Mouse (Mus musculus) common myeloid progenitor, adult 5-6 weeks (primary cell): ENCODE results near the gene Plxnb2. TPM values are rescaled to one million over a fixed set of nuclear protein-coding genes. Genes with fewer than 3 reads are reported as not detected.

Experiments used
- ATAC-seq: replicated peaks from 2 replicates; pipeline ENCODE4 v1.8.0; 2016; ENCODE audit warnings: low read depth, mild to moderate bottlenecking, moderate TSS enrichment, inconsistent platforms; ENCODE audit not compliant: poor library complexity, severe bottlenecking
- total RNA-seq: library from RNA; stranded (forward); fragments of 200-1000, 187-1606 nt; gene quantifications from 2 replicates; pipeline ENCODE4 v1.2.3, GENCODE M21; 2017

Plxnb2 gene
- total RNA-seq: 20.2 and 29.2 TPM in 2 replicates

DNA sequence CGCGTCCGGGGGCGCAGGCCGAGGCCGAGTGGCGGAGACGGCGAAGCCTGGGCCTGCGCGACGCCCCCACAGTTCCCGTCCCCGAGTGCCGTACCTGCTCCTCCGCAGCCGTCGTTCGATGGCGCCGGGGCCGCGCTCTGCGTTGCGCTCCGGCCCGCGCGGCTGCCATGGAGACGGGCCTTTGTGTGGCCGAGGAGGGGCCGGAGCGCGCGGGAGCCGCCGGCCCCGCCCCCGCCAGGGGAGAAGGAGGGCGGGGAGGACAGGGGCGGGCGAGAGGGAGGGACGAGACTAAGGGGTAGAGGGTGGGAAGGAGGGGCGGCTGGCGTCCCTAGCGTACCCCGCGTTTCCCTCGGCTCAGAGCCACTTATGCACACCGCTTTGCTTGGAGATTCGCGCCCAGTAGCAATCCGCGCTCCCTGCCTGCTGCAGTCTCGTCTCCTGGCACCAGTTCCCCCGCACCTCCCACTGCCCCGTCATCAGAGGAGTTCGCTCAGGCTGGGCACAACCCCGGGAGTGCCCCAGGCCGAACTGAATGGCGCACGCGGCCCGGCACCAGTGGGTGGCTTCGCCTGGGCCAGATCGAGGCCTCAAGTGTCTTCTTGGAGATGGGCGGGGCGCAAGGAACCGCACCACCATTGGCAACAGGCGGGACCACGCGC is at the start of gene Plxnb2:
Gene Plxnb2 (minus strand): TSS at position 218 of the 659 bp plus-strand sequence.
- ATAC-seq: peak; percentile 33

DNA sequence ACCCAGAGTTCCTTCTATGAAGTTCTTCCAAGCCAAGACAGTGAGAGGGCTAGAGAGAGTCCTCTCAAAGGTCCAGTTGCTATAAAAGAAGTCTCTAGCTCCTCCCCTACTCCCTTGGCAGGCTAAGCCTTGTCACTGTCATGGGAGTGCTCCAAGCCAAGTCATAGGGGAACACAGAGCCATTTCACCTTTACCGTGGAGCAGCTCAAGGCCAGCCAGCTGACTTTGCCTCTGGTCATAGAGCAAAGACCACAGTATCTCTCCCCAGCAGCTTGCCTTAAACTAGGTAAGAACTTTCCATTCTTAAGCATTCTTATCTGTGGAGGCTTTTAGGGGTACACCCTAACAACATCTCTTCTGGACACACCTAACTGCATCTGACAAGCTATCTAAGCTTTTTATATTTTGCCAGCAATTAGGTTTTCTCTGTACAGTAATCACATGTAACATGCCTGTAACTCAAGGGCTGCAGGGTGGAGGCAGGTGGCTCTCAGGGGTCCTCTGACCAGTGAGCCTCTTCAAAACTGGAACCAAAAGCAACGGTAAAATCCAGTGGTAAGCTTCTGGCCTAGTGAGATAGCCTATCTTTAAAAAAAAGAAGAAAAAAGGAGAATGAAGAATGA is 35.1 kb upstream of the Plxnb2 start:
- ATAC-seq: peak; percentile 51

DNA sequence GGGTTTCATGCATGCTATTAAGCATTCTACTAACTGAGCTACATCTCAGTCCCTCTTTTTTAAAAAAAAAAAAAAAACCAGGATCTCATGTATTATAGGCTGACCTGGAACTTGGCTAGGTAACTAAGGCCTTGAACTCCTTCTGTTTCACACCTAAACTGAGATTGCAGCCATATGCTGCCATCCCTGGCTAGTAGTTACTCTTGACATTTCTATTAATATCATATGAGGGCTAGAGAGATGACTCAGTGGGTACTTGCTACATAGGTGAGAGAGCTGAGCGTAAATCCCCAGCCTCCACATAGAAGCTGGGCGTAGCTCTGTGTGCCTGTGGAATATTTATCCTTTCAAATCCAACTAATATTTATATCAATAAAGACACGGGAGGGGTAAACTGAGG is 34.4 kb upstream of the Plxnb2 start:
- no peak for ATAC-seq

DNA sequence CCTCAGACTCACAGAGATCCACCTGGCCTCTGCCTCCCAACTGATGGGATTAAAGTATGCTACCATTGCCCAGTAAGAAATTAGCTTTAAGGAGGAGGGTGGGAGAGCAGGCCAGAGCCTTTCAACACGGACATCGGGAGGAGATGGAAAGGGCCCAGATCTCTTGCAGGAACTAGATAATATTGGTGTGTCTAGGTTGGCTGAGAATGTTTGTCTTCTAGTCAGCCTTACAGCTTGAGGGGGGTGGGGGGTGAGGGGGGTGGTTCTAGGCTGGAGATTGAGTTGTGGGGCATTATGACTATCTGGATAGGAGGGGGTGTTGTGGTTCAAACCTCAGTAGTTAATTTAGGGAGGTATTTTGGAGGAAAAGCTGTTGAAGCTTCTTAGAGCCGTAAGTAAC is 32.9 kb upstream of the Plxnb2 start:
- ATAC-seq: no peak

DNA sequence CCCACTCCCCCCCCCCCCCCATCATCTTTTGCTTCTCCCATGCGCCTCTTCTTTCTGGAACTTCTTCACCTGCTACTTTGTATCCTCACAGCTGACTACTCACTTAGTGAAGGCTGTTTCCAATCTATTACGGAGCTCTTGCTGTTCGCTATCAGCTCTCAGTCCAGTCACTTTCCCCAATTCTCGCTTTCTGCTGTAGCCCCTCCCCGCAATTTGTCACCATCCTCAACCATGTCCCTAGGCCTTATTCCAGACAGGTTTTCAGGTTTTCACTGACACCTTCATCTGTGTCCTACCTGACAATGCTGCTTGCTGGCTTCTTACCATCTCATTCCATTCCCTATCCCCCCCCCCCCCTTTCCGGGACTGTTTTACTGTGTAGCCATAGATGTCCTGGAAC is 31.9 kb upstream of the Plxnb2 start:
- no peak for ATAC-seq

DNA sequence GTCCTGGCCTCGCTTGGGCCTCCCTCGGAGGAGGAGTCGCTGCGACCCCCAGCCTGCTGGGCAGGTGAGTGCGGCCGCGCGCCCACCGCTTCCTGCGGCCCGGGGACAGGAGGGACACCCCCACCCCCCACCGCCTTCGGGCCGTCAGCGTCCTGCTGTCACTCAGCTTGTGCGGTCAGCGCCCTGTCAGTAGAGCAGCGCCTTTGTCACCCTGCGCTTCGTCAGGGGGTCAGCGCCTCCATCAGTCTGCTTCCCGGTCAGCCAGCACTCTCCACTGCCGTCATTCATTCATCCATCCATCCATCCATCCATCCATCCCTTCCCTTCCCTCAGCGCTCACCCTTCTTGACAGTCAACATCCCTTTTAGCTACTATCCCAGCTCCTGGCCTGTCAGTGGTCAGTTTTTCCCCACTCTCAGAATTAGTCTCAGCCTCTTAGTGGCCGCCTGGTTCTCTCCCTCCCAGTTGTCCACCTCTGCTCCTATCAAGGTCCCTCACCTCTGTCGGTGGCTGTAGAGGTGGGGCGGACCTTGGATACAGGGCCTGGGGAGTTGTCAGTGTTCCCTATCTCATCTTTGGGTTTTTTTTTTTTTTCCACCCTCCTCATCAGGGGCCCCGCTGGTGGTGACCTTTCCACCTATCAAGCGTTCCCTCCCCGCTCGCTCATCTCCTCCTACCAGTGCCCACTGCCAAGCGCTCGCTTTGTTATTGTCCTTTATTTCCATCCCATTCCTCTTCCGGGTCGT is 31.3 kb upstream of the Plxnb2 start:
- ATAC-seq: 0 out of 2 replicates have a peak, but pooled peaks have one; percentile 16

GRCm38 (mm10) chr15:89210915-89211715 is 30.5 kb upstream of the Plxnb2 start, which contains the start of gene Ppp6r2:
Gene Ppp6r2, plus strand, starts transcription at chr15:89211553.
- ATAC-seq: peak; percentile 61

DNA sequence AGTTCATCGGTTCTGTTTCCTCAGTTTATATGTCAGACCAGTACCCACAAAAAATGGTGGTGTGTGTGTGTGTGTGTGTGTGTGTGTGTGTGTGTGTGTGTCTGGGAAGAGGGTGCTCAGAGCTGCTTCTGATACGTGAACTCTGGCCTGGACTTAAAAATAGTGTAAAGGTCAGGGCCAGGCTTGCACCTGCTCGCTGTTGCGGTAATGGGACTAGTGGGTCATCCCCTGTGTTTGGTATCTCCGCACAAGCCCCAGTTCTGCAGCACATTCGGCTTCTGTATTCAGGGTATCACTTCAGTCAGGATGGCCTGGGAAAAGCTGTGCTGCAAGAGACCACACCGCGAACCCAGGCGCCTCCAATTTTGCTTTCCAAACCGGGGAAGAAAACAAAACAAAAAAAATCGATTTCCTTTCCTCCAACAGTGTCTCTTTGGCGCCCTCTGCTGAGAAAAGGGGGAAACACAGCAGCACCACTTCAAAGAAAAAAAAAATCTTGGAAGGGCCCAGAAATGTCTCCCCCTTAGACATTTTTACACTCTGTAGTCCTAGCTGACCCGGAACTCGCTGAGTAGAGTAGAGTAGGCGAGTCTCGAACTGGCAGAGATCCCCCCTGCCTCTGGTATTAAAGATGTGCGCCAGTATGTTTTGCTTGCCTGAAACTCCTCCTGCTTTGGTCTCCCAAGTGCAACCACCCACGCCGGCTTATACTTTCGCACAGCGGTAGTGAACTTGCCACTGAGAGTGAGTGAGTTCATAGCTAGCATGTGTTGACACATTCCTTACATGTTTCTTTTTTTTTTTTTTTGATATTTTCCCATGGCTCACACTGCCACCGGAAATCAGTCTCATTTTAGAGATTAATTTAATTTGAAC is 29.5 kb upstream of the Plxnb2 start:
- ATAC-seq: peak; percentile 57

- no peak for ATAC-seq
These were observed 26.9 kb upstream of the Plxnb2 start for GRCm38 (mm10) chr15:89207457-89207856.

DNA sequence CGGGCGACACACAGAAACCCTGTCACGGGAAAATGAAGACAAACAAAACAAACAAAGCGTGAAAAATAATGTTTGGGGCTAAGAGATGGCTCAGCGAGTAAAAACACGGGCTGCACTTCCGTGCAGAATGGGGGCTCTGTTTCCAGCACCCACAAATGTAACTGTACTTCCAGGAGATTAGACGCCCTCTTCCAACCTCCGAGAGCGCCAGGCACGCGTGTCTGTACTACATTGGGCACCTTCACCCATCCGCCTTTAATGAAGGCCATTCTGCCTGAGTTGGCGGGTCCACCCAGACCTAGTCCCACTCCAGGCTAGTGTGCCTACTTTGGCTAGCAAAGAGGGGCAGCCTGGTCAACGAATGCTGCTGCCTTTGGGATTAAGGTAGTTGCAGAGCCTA is 16.5 kb upstream of the Plxnb2 start:
- ATAC-seq: no peak

DNA sequence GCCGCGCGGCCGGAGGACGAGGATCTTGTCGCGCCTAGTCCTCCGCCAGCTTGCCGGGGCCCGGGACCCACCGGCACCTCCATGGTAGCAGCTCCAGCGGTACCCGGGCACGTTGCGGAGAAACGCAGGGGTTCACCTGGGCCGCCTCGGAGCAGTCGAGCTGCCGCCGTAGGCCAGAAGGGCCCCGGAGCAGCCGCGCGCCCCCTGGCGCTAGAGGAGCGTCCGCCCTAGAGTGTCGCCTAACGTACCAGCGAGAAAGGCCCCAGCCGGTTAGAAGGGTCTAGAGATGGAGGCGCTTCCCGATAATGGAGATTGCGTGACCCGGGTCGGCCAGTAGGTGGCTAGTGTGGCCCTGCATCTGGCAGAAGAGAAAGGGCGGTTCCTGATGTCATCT is 15.7 kb upstream of the Plxnb2 start, which contains the start of gene Dennd6b:
Gene Dennd6b (minus strand): TSS at position 184 of the 394 bp plus-strand sequence.
- ATAC-seq: peak; percentile 97

GRCm38 (mm10) chr15:89195690-89196312 is 15.2 kb upstream of the Plxnb2 start:
- peak; percentile 82 for ATAC-seq

DNA sequence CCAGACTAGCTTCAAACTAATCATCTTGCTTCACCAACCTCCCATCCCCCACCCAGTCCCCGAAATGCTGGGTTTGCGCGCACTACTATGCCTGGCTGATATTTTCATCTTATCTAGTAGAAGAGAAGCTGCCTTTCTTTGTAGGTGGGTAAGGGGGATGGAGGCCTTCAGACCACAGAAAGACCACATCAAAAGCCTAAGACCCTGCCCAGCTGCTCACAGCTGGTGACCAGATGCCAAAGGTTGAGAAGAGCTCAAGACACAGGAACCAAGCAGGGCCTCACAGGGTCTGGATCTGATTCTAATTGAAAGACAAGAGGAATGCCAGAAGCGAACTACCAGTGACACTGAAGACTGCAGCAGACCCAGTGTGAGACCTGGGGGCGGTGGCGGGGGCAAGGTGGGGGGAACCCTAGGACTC is 14.7 kb upstream of the Plxnb2 start:
- ATAC-seq: no peak

DNA sequence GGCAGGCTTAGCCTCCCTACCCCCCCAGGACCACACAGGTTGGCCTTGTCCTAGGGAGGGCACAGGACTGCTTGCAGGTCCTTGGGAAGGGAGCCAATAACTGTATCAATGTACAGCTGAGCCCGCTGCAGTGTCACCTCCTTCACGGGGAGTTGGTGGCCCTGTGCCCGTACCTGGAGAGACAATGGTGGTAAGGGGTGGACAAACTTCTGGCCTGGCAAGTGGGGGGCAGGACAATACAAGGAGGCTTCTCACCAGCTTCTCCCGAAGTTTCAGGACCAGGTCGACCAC is 4.3 kb upstream of the Plxnb2 start:
- ATAC-seq: no peak

DNA sequence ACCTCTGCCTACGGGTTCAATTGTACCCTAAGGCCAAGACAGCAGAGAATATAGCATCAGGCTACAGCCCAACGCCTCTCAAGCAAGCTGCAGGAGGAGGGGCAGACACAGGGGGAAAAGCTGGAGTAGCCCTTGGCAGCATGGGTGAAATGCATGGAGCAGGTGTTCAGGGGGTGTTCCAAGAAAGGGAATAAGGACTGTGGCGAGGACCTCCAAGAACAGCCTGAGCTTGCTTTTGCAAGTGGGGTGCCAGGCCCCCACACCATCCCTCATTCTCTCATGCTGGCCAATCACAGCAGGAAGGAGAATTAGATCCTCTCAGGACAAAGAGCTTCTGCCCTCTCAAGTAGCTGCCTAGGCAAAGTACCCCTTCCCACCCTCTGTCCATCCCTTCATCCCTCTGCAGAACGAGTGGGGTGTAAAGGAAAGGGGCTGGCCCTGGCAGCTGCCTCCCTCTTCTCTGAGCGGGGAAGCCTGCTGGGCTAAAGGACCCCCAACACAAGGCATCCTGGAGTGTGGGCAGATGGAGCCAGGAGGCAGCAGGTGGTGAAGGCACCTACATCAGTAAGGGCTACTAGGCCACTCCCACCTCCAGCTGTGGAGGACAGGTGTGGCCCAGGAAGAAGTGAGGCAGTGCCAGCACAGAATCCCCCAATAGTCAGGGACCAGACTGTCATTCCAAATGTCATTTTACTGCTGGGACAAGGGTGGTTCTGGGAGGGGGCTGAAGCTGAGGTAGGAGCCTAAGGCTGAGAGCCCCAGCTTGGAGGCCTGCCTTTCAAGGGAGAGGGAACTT is 3.8 kb upstream of the Plxnb2 start:
- ATAC-seq: no peak

- no peak for ATAC-seq
These were observed 2.3 kb upstream of the Plxnb2 start for GRCm38 (mm10) chr15:89182842-89183241.

DNA sequence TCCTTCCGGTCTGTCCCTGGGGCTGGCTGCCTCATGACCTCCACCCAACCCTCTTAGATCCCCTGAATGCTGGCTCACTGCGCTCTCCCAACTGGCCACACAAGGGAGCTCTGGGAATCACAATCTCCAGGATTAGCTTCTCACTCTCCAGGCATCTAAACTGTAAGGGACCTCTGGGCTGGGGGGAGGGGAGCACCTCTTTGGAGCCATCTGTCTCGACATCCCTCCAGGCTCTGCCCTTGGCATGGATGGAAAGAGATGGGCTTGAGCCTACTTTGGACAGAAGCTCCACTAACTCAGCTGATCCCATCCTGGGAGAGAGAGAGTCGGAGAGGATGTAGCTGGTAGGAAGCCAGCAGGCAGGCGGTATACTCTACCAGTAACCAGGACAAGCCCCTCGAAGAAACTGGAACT is 1.7 kb upstream of the Plxnb2 start:
- peak; percentile 12; the same call in 1 of the 2 replicates for ATAC-seq

DNA sequence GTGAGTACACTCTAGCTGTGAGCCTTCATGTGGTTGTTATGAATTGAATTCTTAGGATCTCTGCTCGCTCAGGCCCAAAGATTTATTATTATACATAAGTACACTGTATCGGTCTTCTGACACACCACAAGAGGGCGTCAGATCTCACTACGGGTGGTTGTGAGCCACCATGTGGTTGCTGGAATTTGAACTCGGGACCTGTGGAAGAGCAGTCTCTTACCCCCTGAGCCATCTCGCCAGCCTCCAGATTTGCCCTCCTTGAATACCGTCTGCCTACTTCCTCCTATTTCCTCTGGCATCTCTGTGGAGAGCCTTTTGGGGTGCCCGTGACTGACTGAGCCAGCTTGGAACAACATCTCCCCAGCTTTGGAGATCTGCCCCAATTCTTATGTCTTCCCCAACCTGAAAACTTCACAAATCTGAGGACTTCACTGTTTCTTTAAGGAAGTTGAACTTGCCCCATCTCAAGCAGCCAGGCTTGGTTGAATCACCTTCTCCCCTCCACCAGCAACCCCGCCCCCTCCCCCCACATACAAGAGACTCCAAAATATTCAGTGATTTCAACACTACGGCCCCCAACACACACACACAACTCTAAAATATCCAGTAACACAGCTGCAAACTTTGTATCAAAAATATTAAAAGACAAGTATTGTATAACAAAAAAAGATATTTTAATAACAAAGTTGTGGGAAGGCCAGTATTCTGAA is 1.1 kb upstream of the Plxnb2 start:
- no peak for ATAC-seq
